In the genomic region with DNA sequence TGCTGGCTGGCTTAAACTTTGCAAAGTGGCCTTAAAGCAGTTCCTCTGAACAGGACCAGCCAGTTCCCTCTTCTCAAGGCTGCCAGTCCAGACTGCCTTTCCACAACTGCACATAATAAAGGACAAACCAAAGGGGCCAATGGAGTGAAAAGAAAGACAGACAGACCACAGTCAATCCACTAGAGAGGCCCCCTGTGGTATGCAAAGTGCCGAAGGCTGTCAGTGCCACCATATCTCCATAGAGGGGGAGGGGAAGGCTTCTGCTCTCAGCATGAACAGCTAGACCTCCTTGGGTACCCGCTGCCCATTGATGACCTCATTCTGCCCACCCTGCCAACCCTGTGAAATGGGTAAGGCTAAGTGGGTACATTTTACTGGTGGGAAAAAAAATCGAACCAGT, we compare ENCODE assay signal across 9 mouse cellular contexts. TPM values are rescaled to one million over a fixed set of nuclear protein-coding genes. Genes with fewer than 3 reads are reported as not detected.
DNase-seq lines count a peak whose midpoint lies in the region; ATAC-seq and TF ChIP-seq lines count a peak whose summit lies in the region.
"Had no signal": no experiment of that assay in that cellular context is flagged by ENCODE, and none has a peak within 500 bp of the region (broad histone marks: within the 10 kb centered on the region; RNA-seq: fewer than 3 reads in every experiment).

No protein-coding gene starts in this region.

- H3K27ac ChIP-seq in gastrocnemius, adult 2 months, result peak overlapping the region; percentile 61; the same call in 1 of the 2 replicates
- H3K27ac ChIP-seq in liver, adult 2 months (replicated peaks; ENCODE audit: insufficient read depth, low read depth, low read length), result peak overlapping the region; percentile 79
- no peak overlapping the region for H3K27ac ChIP-seq in hindbrain, embryonic 15.5 days (replicated peaks)

- no peak for TF ChIP-seq POLR2A in liver, adult 2 months (IDR thresholded peaks at IDR 0.05; ENCODE audit: extremely low read depth, insufficient read depth, low read length)

- no peak for TF ChIP-seq CTCF in gastrocnemius, adult 2 months (IDR thresholded peaks at IDR 0.05)
- TF ChIP-seq CTCF in liver, adult 2 months (IDR thresholded peaks at IDR 0.05; ENCODE audit: low read depth, low read length), result no peak

- peaks cover 38% of the 10 kb centered on the region for H3K4me1 ChIP-seq in liver, adult 2 months (ENCODE audit: control insufficient read depth, insufficient read depth, low read length)
- peaks cover 28% of the 10 kb centered on the region for H3K4me1 ChIP-seq in hindbrain, embryonic 15.5 days (replicated peaks)
- H3K4me1 ChIP-seq: megakaryocyte, embryonic 14.5 days had no signal

- WGBS in liver, adult 2 months, result 21% methylated on average over 3 of the region's 3 CpGs
- WGBS in hindbrain, embryonic 15.5 days, result 15% methylated on average over 3 of the region's 3 CpGs

- H3K79me2 ChIP-seq in liver, adult 2 months (ENCODE audit: control insufficient read depth, insufficient read depth, low read length), result peaks cover 18% of the 10 kb centered on the region

- intact Hi-C loops in gastrocnemius, adult 2 months (cut with DNase I), result no loop called here
- intact Hi-C loops in left cerebral cortex, postnatal 36 days (cut with DNase I), result no loop called here

- 0 out of 2 replicates have a peak, but pooled peaks have one; percentile 31 for ATAC-seq in hindbrain, embryonic 15.5 days (ENCODE audit: low FRiP score, low read depth)

- H3K9me3 ChIP-seq in hindbrain, embryonic 15.5 days, result no peaks in the 10 kb centered on the region
- H3K9me3 ChIP-seq: megakaryocyte, embryonic 14.5 days had no signal

- no peaks in the 10 kb centered on the region for H3K36me3 ChIP-seq in liver, adult 2 months (ENCODE audit: control insufficient read depth, insufficient read depth, low read length)
- H3K36me3 ChIP-seq in hindbrain, embryonic 15.5 days, result no peaks in the 10 kb centered on the region

- DNase-seq in gastrocnemius, adult 2 months, result no peak
- no peak for DNase-seq in gastrocnemius, adult 18-20 months (ENCODE audit: low spot score)
- no peak for DNase-seq in liver, adult 2 months (ENCODE audit: extremely low read depth, low read depth, low spot score)
- DNase-seq in liver, result no peak
- DNase-seq in retina, postnatal 1 day, result peak; percentile 54
- no peak for DNase-seq in left cerebral cortex, postnatal 36 days (ENCODE audit: low spot score in 2 of 2)
- no peak for DNase-seq in testis, postnatal 10 days (ENCODE audit: low spot score)

- H3K4me2 ChIP-seq in hindbrain, embryonic 15.5 days, result no peak overlapping the region

- H3K9ac ChIP-seq in liver, adult 2 months (ENCODE audit: low read depth, low read length), result peak overlapping the region; percentile 0; the same call in 1 of the 2 replicates
- H3K9ac ChIP-seq in hindbrain, embryonic 15.5 days, result no peak overlapping the region

- H3K27me3 ChIP-seq in liver, adult 2 months (ENCODE audit: control insufficient read depth, insufficient read depth, low read length), result no peaks in the 10 kb centered on the region
- no peaks in the 10 kb centered on the region for H3K27me3 ChIP-seq in hindbrain, embryonic 15.5 days

- no peak overlapping the region for H3K4me3 ChIP-seq in gastrocnemius, adult 2 months
- no peak overlapping the region for H3K4me3 ChIP-seq in liver, adult 2 months (ENCODE audit: insufficient read depth, low read depth, low read length)
- no peak overlapping the region for H3K4me3 ChIP-seq in hindbrain, embryonic 15.5 days
- H3K4me3 ChIP-seq: megakaryocyte, embryonic 14.5 days had no signal

RNA-seq across cellular contexts. Expression of gene Hlf, which starts 34.7 kb away (rescaled TPM):
- total RNA-seq in gastrocnemius, adult 2 months (2021), result 1 to 10 TPM; 3.7 to 8.3 TPM
- total RNA-seq in gastrocnemius, adult 18-20 months (2021), result 1 to 10 TPM; 6.6 to 8.0 TPM
- 12.1 and 13.7 TPM in 2 replicates for total RNA-seq in liver, adult 2 months (2014; rRNA removed)
- 18.3 and 25.2 TPM in 2 replicates for polyA plus RNA-seq in liver, adult 2 months (2012; rRNA removed)
- 5.2 and 6.3 TPM in 2 replicates for polyA plus RNA-seq in hindbrain, embryonic 15.5 days (2015; fragmentation: Nextera tagmentation; extraction: Ambion mirVana)
- 100 to 1,000 TPM; 134 to 138 TPM for total RNA-seq in left cerebral cortex, postnatal 36 days (2021)
